Mouse (Mus musculus) erythroblast, embryonic 14.5 days (primary cell): ENCODE results near the gene Atp6v1e1.

Source experiments
- GATA1 ChIP-seq: IDR thresholded peaks from 2 replicates; pipeline ENCODE4 v1.6.1; 2012; ENCODE audit warnings: low read length, inconsistent platforms, mixed read lengths
- TAL1 ChIP-seq: IDR thresholded peaks from 3 replicates; pipeline ENCODE4 v1.6.1; 2012; ENCODE audit warnings: low read length, inconsistent platforms, mixed read lengths

GRCm38 (mm10) chr6:120790153-120790552 is 32.4 kb downstream of the Atp6v1e1 start:
- no peak for TF ChIP-seq GATA1
- TF ChIP-seq TAL1 = no peak
